Mouse (Mus musculus) stomach, embryonic 15.5 days (tissue): ENCODE data around the gene Adpgk. TPM values are rescaled to one million over a fixed set of nuclear protein-coding genes. Genes with fewer than 3 reads are reported as not detected.

Source experiments
- ATAC-seq: fragments of 200-750 bp; cut with Nextera tagmentation; 2 replicates; pipeline ENCODE4 v1.8.0; 2017; ENCODE audit warnings: low read depth, moderate number of reproducible peaks, moderate TSS enrichment; ENCODE audit not compliant: insufficient read depth, low FRiP score
- H3K27ac ChIP-seq: fragments of 300-500 bp; sonication (generic); 2 replicates; pipeline ENCODE4 v1.5.1; 2015; ENCODE audit warnings: mild to moderate bottlenecking, inconsistent platforms
- H3K27me3 ChIP-seq: fragments of 300-500 bp; sonication (generic); replicated peaks from 2 replicates; pipeline ENCODE4 v1.6.1; 2015; ENCODE audit warnings: inconsistent platforms
- H3K36me3 ChIP-seq: fragments of 300-500 bp; sonication (generic); 2 replicates; pipeline ENCODE4 v1.6.1; 2015; ENCODE audit warnings: inconsistent platforms
- H3K4me1 ChIP-seq: fragments of 300-500 bp; sonication (generic); 2 replicates; pipeline ENCODE4 v1.6.1; 2015; ENCODE audit warnings: inconsistent platforms
- H3K4me2 ChIP-seq: fragments of 300-500 bp; sonication (generic); 2 replicates; pipeline ENCODE4 v1.6.1; 2015; ENCODE audit warnings: mild to moderate bottlenecking, inconsistent platforms
- H3K4me3 ChIP-seq: fragments of 300-500 bp; sonication (generic); replicated peaks from 2 replicates; pipeline ENCODE4 v1.5.1; 2015; ENCODE audit warnings: inconsistent platforms
- H3K9ac ChIP-seq: fragments of 300-500 bp; sonication (generic); 2 replicates; pipeline ENCODE4 v1.6.1; 2015; ENCODE audit warnings: inconsistent platforms
- H3K9me3 ChIP-seq: fragments of 300-500 bp; sonication (generic); 2 replicates; pipeline ENCODE4 v1.6.1; 2016; ENCODE audit warnings: inconsistent platforms
- whole genome bisulfite sequencing: fragments of 180-500 bp; shearing (Covaris S2); methylation state at CpG from one replicate; pipeline ENCODE4 v1.1.7; 2015; 5-methylcytosine and 5-hydroxymethylcytosine counted together
- polyA plus RNA-seq: library from polyadenylated mRNA; unstranded; fragments of >200 nt; fragmentation: Nextera tagmentation; extraction: Ambion mirVana; gene quantifications from 2 replicates; pipeline ENCODE4 v1.2.1, GENCODE M21; 2015

The Adpgk gene
- polyA plus RNA-seq, 1 experiment from 2014 or later, result 32.0 TPM

GRCm38 (mm10) chr9:59291688-59292492 is 532 bp downstream of the Adpgk start:
- peaks cover 4% of the 10 kb centered on the region; the same call in 1 of the 2 replicates for H3K4me1 ChIP-seq
- peak overlapping the region; percentile 91 for H3K9ac ChIP-seq
- peak overlapping the region; percentile 60 for H3K4me2 ChIP-seq
- WGBS, result under 1% methylated on average over 50 of the region's 50 CpGs
- no peaks in the 10 kb centered on the region for H3K9me3 ChIP-seq
- ATAC-seq, result peak; percentile 61
- H3K4me3 ChIP-seq, result peak overlapping the region; percentile 93
- peak overlapping the region; percentile 90 for H3K27ac ChIP-seq
- H3K27me3 ChIP-seq, result no peaks in the 10 kb centered on the region
- H3K36me3 ChIP-seq, result no peaks in the 10 kb centered on the region

- no peaks in the 10 kb centered on the region for H3K27me3 ChIP-seq
- peak overlapping the region; percentile 93; the same call in 1 of the 2 replicates for H3K4me3 ChIP-seq
- 33% methylated on average over 3 of the region's 3 CpGs for WGBS
- H3K9me3 ChIP-seq, result no peaks in the 10 kb centered on the region
- peaks cover 4% of the 10 kb centered on the region; the same call in 1 of the 2 replicates for H3K4me1 ChIP-seq
- no peak overlapping the region; the same call in 1 of the 2 replicates for H3K9ac ChIP-seq
- no peaks in the 10 kb centered on the region for H3K36me3 ChIP-seq
- H3K27ac ChIP-seq, result no peak overlapping the region
- H3K4me2 ChIP-seq, result peak overlapping the region; percentile 60
- ATAC-seq, result no peak
Observed at GRCm38 (mm10) chr9:59292493-59292875, 1.1 kb downstream of the Adpgk start.

GRCm38 (mm10) chr9:59296419-59296818 is 5.1 kb downstream of the Adpgk start:
- no peak for ATAC-seq
- no peak overlapping the region for H3K4me3 ChIP-seq
- H3K36me3 ChIP-seq, result peaks cover 15% of the 10 kb centered on the region
- no peak overlapping the region for H3K4me2 ChIP-seq
- peaks cover 4% of the 10 kb centered on the region; the same call in 1 of the 2 replicates for H3K4me1 ChIP-seq
- no peak overlapping the region for H3K27ac ChIP-seq
- H3K9me3 ChIP-seq, result no peaks in the 10 kb centered on the region
- WGBS, result 67% methylated on average over 2 of the region's 2 CpGs
- no peak overlapping the region for H3K9ac ChIP-seq
- H3K27me3 ChIP-seq, result no peaks in the 10 kb centered on the region

GRCm38 (mm10) chr9:59307890-59308289 is 16.5 kb downstream of the Adpgk start:
- Histone ChIP-seq H3K4me1 (no peaks in the 10 kb centered on the region), H3K36me3 (peaks cover 11% of the 10 kb centered on the region), H3K4me2 (no peak overlapping the region), H3K27me3 (no peaks in the 10 kb centered on the region), H3K9me3 (no peaks in the 10 kb centered on the region), H3K27ac (no peak overlapping the region), H3K4me3 (no peak overlapping the region), H3K9ac (no peak overlapping the region)
- no peak for ATAC-seq
- WGBS, result 79% methylated on average over 2 of the region's 2 CpGs

- Histone ChIP-seq H3K9me3 (no peaks in the 10 kb centered on the region), H3K27me3 (no peaks in the 10 kb centered on the region), H3K4me2 (no peak overlapping the region), H3K27ac (peak overlapping the region; percentile 36), H3K4me1 (no peaks in the 10 kb centered on the region), H3K36me3 (peaks cover 18% of the 10 kb centered on the region), H3K4me3 (no peak overlapping the region), H3K9ac (no peak overlapping the region)
- WGBS, result 69% methylated on average over 8 of the region's 8 CpGs
- ATAC-seq, result peak; percentile 14; the same call in 1 of the 2 replicates
Observed at GRCm38 (mm10) chr9:59310582-59311283, 19.4 kb downstream of the Adpgk start.

- peaks cover 18% of the 10 kb centered on the region for H3K36me3 ChIP-seq
- peak overlapping the region; percentile 36 for H3K27ac ChIP-seq
- ATAC-seq, result no peak
- H3K4me2 ChIP-seq, result no peak overlapping the region
- no peak overlapping the region for H3K4me3 ChIP-seq
- H3K4me1 ChIP-seq, result no peaks in the 10 kb centered on the region
- no peak overlapping the region for H3K9ac ChIP-seq
- WGBS, result 67% methylated on average over 3 of the region's 3 CpGs
- no peaks in the 10 kb centered on the region for H3K9me3 ChIP-seq
- H3K27me3 ChIP-seq, result no peaks in the 10 kb centered on the region
Observed at GRCm38 (mm10) chr9:59311284-59311670, 19.9 kb downstream of the Adpgk start.

- no peak overlapping the region for H3K9ac ChIP-seq
- no peaks in the 10 kb centered on the region for H3K9me3 ChIP-seq
- no peak for ATAC-seq
- H3K27ac ChIP-seq, result no peak overlapping the region
- WGBS, result 84% methylated on average over 3 of the region's 3 CpGs
- peaks cover 19% of the 10 kb centered on the region for H3K36me3 ChIP-seq
- H3K4me3 ChIP-seq, result no peak overlapping the region
- H3K4me2 ChIP-seq, result no peak overlapping the region
- H3K4me1 ChIP-seq, result no peaks in the 10 kb centered on the region
- H3K27me3 ChIP-seq, result no peaks in the 10 kb centered on the region
Observed at GRCm38 (mm10) chr9:59316206-59316605, 24.8 kb downstream of the Adpgk start.

GRCm38 (mm10) chr9:59324351-59324750 is 33.0 kb downstream of the Adpgk start:
- Histone ChIP-seq H3K4me3 (no peak overlapping the region), H3K4me1 (no peaks in the 10 kb centered on the region), H3K27ac (no peak overlapping the region), H3K27me3 (no peaks in the 10 kb centered on the region), H3K9ac (no peak overlapping the region), H3K4me2 (no peak overlapping the region), H3K36me3 (peaks cover 10% of the 10 kb centered on the region; the same call in 1 of the 2 replicates), H3K9me3 (no peaks in the 10 kb centered on the region)
- ATAC-seq, result no peak

- H3K9me3 ChIP-seq, result no peaks in the 10 kb centered on the region
- H3K27ac ChIP-seq, result no peak overlapping the region
- no peak overlapping the region for H3K4me3 ChIP-seq
- H3K4me1 ChIP-seq, result no peaks in the 10 kb centered on the region
- WGBS, result 89% methylated on average over 5 of the region's 5 CpGs
- no peaks in the 10 kb centered on the region for H3K27me3 ChIP-seq
- H3K9ac ChIP-seq, result no peak overlapping the region
- no peak for ATAC-seq
- no peaks in the 10 kb centered on the region for H3K36me3 ChIP-seq
- no peak overlapping the region for H3K4me2 ChIP-seq
Observed at GRCm38 (mm10) chr9:59330055-59330454, 38.7 kb downstream of the Adpgk start.

GRCm38 (mm10) chr9:59336539-59336938 is 45.2 kb downstream of the Adpgk start:
- ATAC-seq, result no peak
- Histone ChIP-seq H3K36me3 (peaks cover 3% of the 10 kb centered on the region; the same call in 1 of the 2 replicates), H3K27me3 (no peaks in the 10 kb centered on the region), H3K4me3 (no peak overlapping the region), H3K4me1 (no peaks in the 10 kb centered on the region), H3K9me3 (no peaks in the 10 kb centered on the region), H3K27ac (no peak overlapping the region), H3K4me2 (no peak overlapping the region), H3K9ac (no peak overlapping the region)
- WGBS, result 86% methylated on average over 3 of the region's 3 CpGs

GRCm38 (mm10) chr9:59337889-59338288 is 46.5 kb downstream of the Adpgk start:
- Histone ChIP-seq H3K9me3 (no peaks in the 10 kb centered on the region), H3K4me3 (no peak overlapping the region), H3K4me1 (no peaks in the 10 kb centered on the region), H3K27me3 (no peaks in the 10 kb centered on the region), H3K36me3 (peaks cover 3% of the 10 kb centered on the region; the same call in 1 of the 2 replicates), H3K27ac (no peak overlapping the region), H3K9ac (no peak overlapping the region), H3K4me2 (no peak overlapping the region)
- no peak for ATAC-seq
- WGBS, result 90% methylated on average over 5 of the region's 5 CpGs

- 77% methylated on average over 5 of the region's 5 CpGs for WGBS
- no peaks in the 10 kb centered on the region for H3K4me1 ChIP-seq
- ATAC-seq, result no peak
- H3K36me3 ChIP-seq, result peaks cover 3% of the 10 kb centered on the region; the same call in 1 of the 2 replicates
- H3K27me3 ChIP-seq, result no peaks in the 10 kb centered on the region
- no peak overlapping the region for H3K4me2 ChIP-seq
- no peaks in the 10 kb centered on the region for H3K9me3 ChIP-seq
- no peak overlapping the region for H3K4me3 ChIP-seq
- no peak overlapping the region for H3K27ac ChIP-seq
- no peak overlapping the region for H3K9ac ChIP-seq
Observed at GRCm38 (mm10) chr9:59338411-59338810, 47.1 kb downstream of the Adpgk start.
